32 mouse cellular contexts compared by ENCODE assay signal in genomic region chr9:100558023-100558573, GRCm38 (mm10). TPM values are rescaled to one million over a fixed set of nuclear protein-coding genes. Genes with fewer than 3 reads are reported as not detected.
A peak's percentile ranks its signal among the peaks of the same experiment; 100 is the strongest.
DNase-seq lines count a peak whose midpoint lies in the region; ATAC-seq lines count a peak whose summit lies in the region.
"Had no signal": no experiment of that assay in that cellular context is flagged by ENCODE, and none has a peak within 500 bp of the region (broad histone marks: within the 10 kb centered on the region; RNA-seq: fewer than 3 reads in every experiment).

No protein-coding gene starts in this region.

- H3K4me2 ChIP-seq in forebrain, embryonic 13.5 days, result no peak overlapping the region
- no peak overlapping the region for H3K4me2 ChIP-seq in forebrain, embryonic 12.5 days
- H3K4me2 ChIP-seq in midbrain, embryonic 11.5 days, result no peak overlapping the region
- H3K4me2 ChIP-seq in midbrain, embryonic 14.5 days (ENCODE audit: low read length), result no peak overlapping the region
- H3K4me2 ChIP-seq in forebrain, embryonic 16.5 days (ENCODE audit: low read length), result no peak overlapping the region
- H3K4me2 ChIP-seq: embryonic facial prominence, embryonic 13.5 days; heart, embryonic 13.5 days; hindbrain, embryonic 14.5 days had no signal

- H3K4me1 ChIP-seq in forebrain, embryonic 13.5 days, result 0 out of 2 replicates have a peak, but pooled peaks cover 7% of the 10 kb centered on the region
- H3K4me1 ChIP-seq in forebrain, embryonic 12.5 days, result no peaks in the 10 kb centered on the region
- H3K4me1 ChIP-seq in midbrain, embryonic 11.5 days (ENCODE audit: control insufficient read depth, insufficient read depth, low read length), result no peaks in the 10 kb centered on the region
- H3K4me1 ChIP-seq in midbrain, embryonic 14.5 days (ENCODE audit: control insufficient read depth, insufficient read depth, low read length), result no peaks in the 10 kb centered on the region
- peaks cover 20% of the 10 kb centered on the region for H3K4me1 ChIP-seq in forebrain, embryonic 16.5 days (replicated peaks; ENCODE audit: control insufficient read depth, insufficient read depth, low read length)
- H3K4me1 ChIP-seq: heart, embryonic 10.5 days had no signal

- ATAC-seq in forebrain, embryonic 13.5 days, result peak; percentile 71
- ATAC-seq in forebrain, embryonic 12.5 days (ENCODE audit: low FRiP score), result no peak
- ATAC-seq in midbrain, embryonic 11.5 days (ENCODE audit: low FRiP score), result no peak
- ATAC-seq in midbrain, embryonic 14.5 days (ENCODE audit: low FRiP score, low TSS enrichment), result no peak
- peak; percentile 85 for ATAC-seq in forebrain, embryonic 16.5 days
- ATAC-seq in megakaryocyte, adult 5-6 weeks (ENCODE audit: poor library complexity, severe bottlenecking), result no peak
- ATAC-seq: hindbrain, postnatal 0 days; inflammation-experienced regulatory T-cells, adult 6 months; intestine, embryonic 16.5 days; Patski had no signal

- DNase-seq in midbrain, embryonic 11.5 days (ENCODE audit: low spot score, missing footprints), result peak; percentile 53
- DNase-seq in midbrain, embryonic 14.5 days, result no peak
- DNase-seq in lung, postnatal 4 days, result no peak
- DNase-seq: adrenal gland, postnatal 10 days; adrenal gland, postnatal 36 days; B cell, adult 2 months; cerebellum, adult 18-20 months; cerebellum, adult 9-11 months; cerebellum, postnatal 36 days; embryo, embryonic 11 days; gastrocnemius, adult 2 months; gastrocnemius, postnatal 25 days; heart, adult 2 months; heart, postnatal 14 days; heart, postnatal 4 days; kidney, adult 18-20 months had no signal

- H3K27me3 ChIP-seq in forebrain, embryonic 13.5 days, result no peaks in the 10 kb centered on the region
- H3K27me3 ChIP-seq in forebrain, embryonic 12.5 days, result no peaks in the 10 kb centered on the region
- no peaks in the 10 kb centered on the region for H3K27me3 ChIP-seq in midbrain, embryonic 11.5 days (ENCODE audit: control insufficient read depth, insufficient read depth, low read length)
- no peaks in the 10 kb centered on the region for H3K27me3 ChIP-seq in midbrain, embryonic 14.5 days (ENCODE audit: control insufficient read depth, insufficient read depth, low read length)
- H3K27me3 ChIP-seq in forebrain, embryonic 16.5 days (replicated peaks; ENCODE audit: control insufficient read depth, insufficient read depth, low read length), result peaks cover 6% of the 10 kb centered on the region; the same call in 1 of the 2 replicates
- H3K27me3 ChIP-seq: CH12.LX; embryonic facial prominence, embryonic 13.5 days; heart, embryonic 13.5 days; Patski had no signal

- no peak overlapping the region for H3K4me3 ChIP-seq in forebrain, embryonic 13.5 days
- no peak overlapping the region for H3K4me3 ChIP-seq in forebrain, embryonic 12.5 days (replicated peaks)
- H3K4me3 ChIP-seq in midbrain, embryonic 11.5 days (ENCODE audit: low read depth, low read length), result no peak overlapping the region
- no peak overlapping the region for H3K4me3 ChIP-seq in midbrain, embryonic 14.5 days (replicated peaks; ENCODE audit: low read depth, low read length)
- no peak overlapping the region for H3K4me3 ChIP-seq in forebrain, embryonic 16.5 days (replicated peaks; ENCODE audit: low read length)
- H3K4me3 ChIP-seq: embryonic facial prominence, embryonic 10.5 days; embryonic facial prominence, embryonic 13.5 days; erythroblast, embryonic 14.5 days; gastrocnemius, adult 2 months; heart, adult 2 months; heart, embryonic 10.5 days; heart, embryonic 13.5 days had no signal

- 53% methylated on average over 4 of the region's 4 CpGs for WGBS in forebrain, embryonic 13.5 days
- WGBS in forebrain, embryonic 12.5 days, result 75% methylated on average over 4 of the region's 4 CpGs
- WGBS in midbrain, embryonic 11.5 days, result 83% methylated on average over 4 of the region's 4 CpGs
- 82% methylated on average over 4 of the region's 4 CpGs for WGBS in midbrain, embryonic 14.5 days
- WGBS in forebrain, embryonic 16.5 days, result 39% methylated on average over 4 of the region's 4 CpGs

- H3K36me3 ChIP-seq in forebrain, embryonic 13.5 days (ENCODE audit: poor library complexity, severe bottlenecking), result no peaks in the 10 kb centered on the region
- H3K36me3 ChIP-seq in forebrain, embryonic 12.5 days (replicated peaks), result 0 out of 2 replicates have a peak, but pooled peaks cover 2% of the 10 kb centered on the region
- H3K36me3 ChIP-seq in midbrain, embryonic 11.5 days (ENCODE audit: control insufficient read depth, insufficient read depth, low read length), result no peaks in the 10 kb centered on the region
- 0 out of 2 replicates have a peak, but pooled peaks cover 2% of the 10 kb centered on the region for H3K36me3 ChIP-seq in midbrain, embryonic 14.5 days (ENCODE audit: control insufficient read depth, insufficient read depth, low read length)
- H3K36me3 ChIP-seq in forebrain, embryonic 16.5 days (ENCODE audit: control insufficient read depth, insufficient read depth), result no peaks in the 10 kb centered on the region
- H3K36me3 ChIP-seq: G1E; heart, embryonic 10.5 days had no signal

- no peak overlapping the region for H3K9ac ChIP-seq in forebrain, embryonic 13.5 days
- no peak overlapping the region for H3K9ac ChIP-seq in forebrain, embryonic 12.5 days
- no peak overlapping the region for H3K9ac ChIP-seq in midbrain, embryonic 11.5 days (ENCODE audit: low read length)
- no peak overlapping the region for H3K9ac ChIP-seq in midbrain, embryonic 14.5 days (replicated peaks; ENCODE audit: low read length)
- no peak overlapping the region for H3K9ac ChIP-seq in forebrain, embryonic 16.5 days (replicated peaks; ENCODE audit: low read depth, low read length)
- H3K9ac ChIP-seq: embryonic facial prominence, embryonic 13.5 days; heart, embryonic 13.5 days; hindbrain, embryonic 14.5 days had no signal

- H3K27ac ChIP-seq in forebrain, embryonic 13.5 days, result no peak overlapping the region
- H3K27ac ChIP-seq in forebrain, embryonic 12.5 days, result no peak overlapping the region
- no peak overlapping the region for H3K27ac ChIP-seq in midbrain, embryonic 11.5 days (ENCODE audit: low read depth, low read length)
- no peak overlapping the region for H3K27ac ChIP-seq in midbrain, embryonic 14.5 days (replicated peaks; ENCODE audit: low read depth, low read length)
- no peak overlapping the region for H3K27ac ChIP-seq in forebrain, embryonic 16.5 days (ENCODE audit: low read length)
- H3K27ac ChIP-seq: embryonic facial prominence, embryonic 10.5 days; embryonic facial prominence, embryonic 13.5 days; gastrocnemius, adult 2 months; heart, adult 2 months; heart, embryonic 10.5 days; heart, embryonic 13.5 days; hindbrain, embryonic 14.5 days; hindbrain, postnatal 0 days had no signal

- H3K9me3 ChIP-seq in forebrain, embryonic 13.5 days (replicated peaks), result no peaks in the 10 kb centered on the region
- no peaks in the 10 kb centered on the region for H3K9me3 ChIP-seq in forebrain, embryonic 12.5 days
- no peaks in the 10 kb centered on the region for H3K9me3 ChIP-seq in midbrain, embryonic 11.5 days (ENCODE audit: control insufficient read depth, low read length)
- H3K9me3 ChIP-seq in midbrain, embryonic 14.5 days (ENCODE audit: control insufficient read depth, low read length), result no peaks in the 10 kb centered on the region
- no peaks in the 10 kb centered on the region for H3K9me3 ChIP-seq in forebrain, embryonic 16.5 days (ENCODE audit: control insufficient read depth, low read length)
- H3K9me3 ChIP-seq: embryonic facial prominence, embryonic 10.5 days; embryonic facial prominence, embryonic 13.5 days; G1E; heart, embryonic 10.5 days; heart, embryonic 13.5 days had no signal

RNA-seq across cellular contexts. Expression of gene Nck1, which starts 12.2 kb away (rescaled TPM):
- 54.6 and 57.1 TPM in 2 replicates for polyA plus RNA-seq in forebrain, embryonic 13.5 days (2015; fragmentation: Nextera tagmentation; extraction: Ambion mirVana)
- 63.6 and 68.6 TPM in 2 replicates for polyA plus RNA-seq in forebrain, embryonic 12.5 days (2016; fragmentation: Nextera tagmentation; extraction: Ambion mirVana)
- 77.8 and 79.9 TPM in 2 replicates for polyA plus RNA-seq in midbrain, embryonic 11.5 days (2014; fragmentation: Nextera tagmentation; extraction: Ambion mirVana)
- 61.9 and 69.3 TPM in 2 replicates for polyA plus RNA-seq in midbrain, embryonic 14.5 days (2014; fragmentation: Nextera tagmentation; extraction: Ambion mirVana)
- 44.8 and 47.3 TPM in 2 replicates for polyA plus RNA-seq in forebrain, embryonic 16.5 days (2015; fragmentation: Nextera tagmentation; extraction: Ambion mirVana)
- 47.5 and 61.0 TPM in 2 replicates for total RNA-seq in megakaryocyte, adult 5-6 weeks (2015)
- total RNA-seq in megakaryocyte, adult 5-6 weeks (2017), result 61.3 and 69.6 TPM in 2 replicates

RNA-seq across cellular contexts. Expression of gene Slc35g2, which starts 12.8 kb away (rescaled TPM):
- polyA plus RNA-seq in forebrain, embryonic 13.5 days (2015; fragmentation: Nextera tagmentation; extraction: Ambion mirVana), result 8.1 and 8.5 TPM in 2 replicates
- 8.1 and 9.0 TPM in 2 replicates for polyA plus RNA-seq in forebrain, embryonic 12.5 days (2016; fragmentation: Nextera tagmentation; extraction: Ambion mirVana)
- 8.5 and 9.1 TPM in 2 replicates for polyA plus RNA-seq in midbrain, embryonic 11.5 days (2014; fragmentation: Nextera tagmentation; extraction: Ambion mirVana)
- 16.9 and 18.5 TPM in 2 replicates for polyA plus RNA-seq in midbrain, embryonic 14.5 days (2014; fragmentation: Nextera tagmentation; extraction: Ambion mirVana)
- polyA plus RNA-seq in forebrain, embryonic 16.5 days (2015; fragmentation: Nextera tagmentation; extraction: Ambion mirVana), result 6.7 and 8.4 TPM in 2 replicates
- total RNA-seq in megakaryocyte, adult 5-6 weeks (2015), result not detected in 2 replicates
- total RNA-seq in megakaryocyte, adult 5-6 weeks (2017), result not detected in 2 replicates
- total RNA-seq: CH12.LX had no signal
- polyA plus RNA-seq: erythroblast, embryonic 14.5 days; G1E had no signal

RNA-seq across cellular contexts. Expression of gene Stag1, which starts 39.5 kb away (rescaled TPM):
- polyA plus RNA-seq in forebrain, embryonic 13.5 days (2015; fragmentation: Nextera tagmentation; extraction: Ambion mirVana), result 51.5 and 54.4 TPM in 2 replicates
- polyA plus RNA-seq in forebrain, embryonic 12.5 days (2016; fragmentation: Nextera tagmentation; extraction: Ambion mirVana), result 61.0 and 61.9 TPM in 2 replicates
- polyA plus RNA-seq in midbrain, embryonic 11.5 days (2014; fragmentation: Nextera tagmentation; extraction: Ambion mirVana), result 57.1 and 64.3 TPM in 2 replicates
- polyA plus RNA-seq in midbrain, embryonic 14.5 days (2014; fragmentation: Nextera tagmentation; extraction: Ambion mirVana), result 41.3 and 45.2 TPM in 2 replicates
- polyA plus RNA-seq in forebrain, embryonic 16.5 days (2015; fragmentation: Nextera tagmentation; extraction: Ambion mirVana), result 36.0 and 38.6 TPM in 2 replicates
- 71.4 and 76.5 TPM in 2 replicates for total RNA-seq in megakaryocyte, adult 5-6 weeks (2015)
- 93.7 and 102 TPM in 2 replicates for total RNA-seq in megakaryocyte, adult 5-6 weeks (2017)

Comparison
In these comparisons a context has a peak if more than half of its experiments do, and no peak if none do; other contexts are left out.
1. ATAC-seq: peak in forebrain, embryonic 13.5 days (single experiment) and forebrain, embryonic 16.5 days (single experiment); none in forebrain, embryonic 12.5 days (single experiment), midbrain, embryonic 11.5 days (single experiment), midbrain, embryonic 14.5 days (single experiment) and megakaryocyte, adult 5-6 weeks (single experiment).